Mouse (Mus musculus) hindbrain, embryonic 11.5 days (tissue): ENCODE data around the gene Dpf2. TPM values are rescaled to one million over a fixed set of nuclear protein-coding genes. Genes with fewer than 3 reads are reported as not detected.

ENCODE experiments used
- polyA plus RNA-seq: library from polyadenylated mRNA; unstranded; fragments of >200 nt; fragmentation: Nextera tagmentation; extraction: Ambion mirVana; gene quantifications from 2 replicates; pipeline ENCODE4 v1.2.1, GENCODE M21; 2014

Gene Dpf2
- polyA plus RNA-seq, 1 experiment from 2014 or later: 154 TPM

Other genes starting within 250 kb of the Dpf2 start
- 7.8 and 8.2 TPM in 2 replicates for gene Sipa1, start 249.3 kb downstream of the Dpf2 start, polyA plus RNA-seq
- gene Map3k11, start 224.3 kb downstream of the Dpf2 start, polyA plus RNA-seq: 13.4 and 14.7 TPM in 2 replicates
- 22.9 and 23.1 TPM in 2 replicates for gene Pcnx3, start 224.1 kb downstream of the Dpf2 start, polyA plus RNA-seq
- 0.19 TPM in 1 of 2 replicates, not detected in the other for gene Kcnk7, start 208.6 kb downstream of the Dpf2 start, polyA plus RNA-seq
- gene Ehbp1l1, start 186.7 kb downstream of the Dpf2 start, polyA plus RNA-seq: 4.4 and 6.2 TPM in 2 replicates
- 165 and 174 TPM in 2 replicates for gene Fam89b, start 183.4 kb downstream of the Dpf2 start, polyA plus RNA-seq
- 3.5 and 3.8 TPM in 2 replicates for gene Ltbp3, start 172.1 kb downstream of the Dpf2 start, polyA plus RNA-seq
- 47.2 and 55.7 TPM in 2 replicates for gene Scyl1, start 141.6 kb downstream of the Dpf2 start, polyA plus RNA-seq
- gene Frmd8, start 37.7 kb downstream of the Dpf2 start, polyA plus RNA-seq: 14.9 and 15.8 TPM in 2 replicates
- gene Slc25a45, start 35.2 kb downstream of the Dpf2 start, polyA plus RNA-seq: 1.0 and 1.1 TPM in 2 replicates
- gene Tigd3, start 18.9 kb downstream of the Dpf2 start, polyA plus RNA-seq: 7.0 and 7.5 TPM in 2 replicates
- gene Cdc42ep2, start 11.8 kb upstream of the Dpf2 start, polyA plus RNA-seq: 3.4 TPM in 2 replicates
- gene Pola2, start 51.2 kb upstream of the Dpf2 start, polyA plus RNA-seq: 67.7 and 68.3 TPM in 2 replicates
- gene Slc22a20, start 73.1 kb upstream of the Dpf2 start, polyA plus RNA-seq: not detected in 2 replicates
- gene Capn1, start 102.9 kb upstream of the Dpf2 start, polyA plus RNA-seq: 3.8 and 4.2 TPM in 2 replicates
- gene Syvn1, start 133.6 kb upstream of the Dpf2 start, polyA plus RNA-seq: 23.9 and 27.1 TPM in 2 replicates
- 81.7 and 86.6 TPM in 2 replicates for gene Mrpl49, start 144.8 kb upstream of the Dpf2 start, polyA plus RNA-seq
- gene Fau, start 144.8 kb upstream of the Dpf2 start, polyA plus RNA-seq: 749 and 751 TPM in 2 replicates
- 39.7 and 41.1 TPM in 2 replicates for gene Znhit2, start 148.2 kb upstream of the Dpf2 start, polyA plus RNA-seq
- gene Tm7sf2, start 155.4 kb upstream of the Dpf2 start, polyA plus RNA-seq: 36.0 and 38.1 TPM in 2 replicates
- 47.4 and 49.7 TPM in 2 replicates for gene Vps51, start 164.2 kb upstream of the Dpf2 start, polyA plus RNA-seq
- not detected in 2 replicates for gene Tmem262, start 167.0 kb upstream of the Dpf2 start, polyA plus RNA-seq
- gene Gm28374, start 169.2 kb upstream of the Dpf2 start, polyA plus RNA-seq: 1.4 and 1.7 TPM in 2 replicates
- 70.1 and 77.8 TPM in 2 replicates for gene Zfpl1, start 171.9 kb upstream of the Dpf2 start, polyA plus RNA-seq
- 45.8 and 51.5 TPM in 2 replicates for gene Cdca5, start 172.0 kb upstream of the Dpf2 start, polyA plus RNA-seq
- 0.49 and 0.62 TPM in 2 replicates for gene AC131692.1, start 181.4 kb upstream of the Dpf2 start, polyA plus RNA-seq
- gene Naaladl1, start 192.8 kb upstream of the Dpf2 start, polyA plus RNA-seq: 0.38 and 0.59 TPM in 2 replicates
- 62.6 and 62.9 TPM in 2 replicates for gene Sac3d1, start 205.6 kb upstream of the Dpf2 start, polyA plus RNA-seq
- 26.9 and 32.4 TPM in 2 replicates for gene Snx15, start 215.3 kb upstream of the Dpf2 start, polyA plus RNA-seq
- gene Batf2, start 228.0 kb upstream of the Dpf2 start, polyA plus RNA-seq: 0.32 TPM in 1 of 2 replicates, not detected in the other
- 80.0 and 82.4 TPM in 2 replicates for gene Arl2, start 228.5 kb upstream of the Dpf2 start, polyA plus RNA-seq